Mouse (Mus musculus): ENCODE measurements at regions not wholly inside any gene's neighbourhood (a gene's known extent, or its start where the extent isn't known, plus 50 kb on each side); places are given as distances from the start of the nearest gene placed in this dataset.

DNA sequence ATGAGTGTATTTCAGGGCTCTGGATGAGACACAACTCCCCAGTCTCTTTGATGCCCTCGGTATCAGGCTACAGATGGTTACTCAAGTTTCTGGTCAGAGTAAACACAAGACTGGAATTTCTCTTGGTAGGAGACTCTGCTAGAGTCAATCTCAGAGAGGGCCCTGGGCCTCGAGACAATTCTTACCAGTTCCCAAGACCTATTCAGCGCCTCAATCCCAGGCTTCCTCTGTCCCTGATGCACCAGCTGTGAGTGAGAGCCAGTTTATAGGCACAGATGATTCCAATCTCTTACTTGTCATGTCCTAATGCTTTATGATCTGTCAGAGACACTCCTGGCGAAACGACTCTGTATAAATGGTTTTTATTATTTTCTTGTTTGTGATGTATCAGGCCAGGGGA, 83.8 kb upstream of the Srd5a2 start:
- Histone ChIP-seq H3K27me3 (replicated peaks) (no peaks in the 10 kb centered on the region), H3K9me3 (replicated peaks; ENCODE audit: low read length) (no peaks in the 10 kb centered on the region), H3K4me1 (ENCODE audit: control insufficient read depth in 1 of 2, insufficient read depth in 2 of 2) (no peaks in the 10 kb centered on the region), H3K27ac (ENCODE audit: insufficient read depth, low read depth) (no peak overlapping the region), H3K4me3 (replicated peaks in 1 of 3; ENCODE audit: low read depth in 2 of 3, low read length in 2 of 3, poor library complexity in 1 of 3) (no peak overlapping the region), H3K4me2 (ENCODE audit: insufficient read depth, low read depth, poor library complexity, severe bottlenecking) (no peak overlapping the region), H3K9ac (ENCODE audit: insufficient read depth, low read depth) (no peak overlapping the region), H3K79me2 (replicated peaks; ENCODE audit: control insufficient read depth, extremely low read depth, insufficient read depth, poor library complexity, severe bottlenecking) (no peaks in the 10 kb centered on the region), H3K36me3 (replicated peaks in 1 of 2; ENCODE audit: control insufficient read depth in 1 of 2, insufficient read depth in 1 of 2, low read length in 1 of 2) (no peaks in the 10 kb centered on the region)
- TF ChIP-seq ZC3H11A (IDR thresholded peaks at IDR 0.05; ENCODE audit: low read depth, low read length) (no peak), PAX5 (IDR thresholded peaks at IDR 0.05; ENCODE audit: low read length) (no peak)
- dilution Hi-C loops (cut with MboI; ENCODE audit: extremely low pct_ligation_motif_present, extremely low pct_unique_long_range_greater_than_20kb, low sequenced_read_pairs) = no loop called here
- in situ Hi-C loops (cut with MboI; ENCODE audit: low pct_ligation_motif_present, low pct_unique_long_range_greater_than_20kb, low sequenced_read_pairs) = no loop called here
- no peak for DNase-seq (ENCODE audit: extremely low read depth)

GRCm38 (mm10) chr17:74122944-74123343, 75.2 kb upstream of the Srd5a2 start:
- in situ Hi-C loops (cut with MboI; ENCODE audit: low pct_ligation_motif_present, low pct_unique_long_range_greater_than_20kb, low sequenced_read_pairs) = no loop called here
- TF ChIP-seq JUN (IDR thresholded peaks at IDR 0.05; ENCODE audit: insufficient read depth, low read depth, low read length) (no peak), ZMIZ1 (IDR thresholded peaks at IDR 0.05; ENCODE audit: low read depth, low read length) (no peak), USF2 (conservative IDR thresholded peaks at IDR 0.05; ENCODE audit: low read depth, low read length) (no peak), MAZ (IDR thresholded peaks at IDR 0.05; ENCODE audit: low read depth, low read length) (no peak), ZC3H11A (IDR thresholded peaks at IDR 0.05; ENCODE audit: low read depth, low read length) (no peak), EP300 (IDR thresholded peaks at IDR 0.05; ENCODE audit: low read length) (no peak), TCF12 (IDR thresholded peaks at IDR 0.05; ENCODE audit: low read depth, low read length) (no peak), ELF1 (IDR thresholded peaks at IDR 0.05; ENCODE audit: low read depth, low read length) (no peak), SIN3A (IDR thresholded peaks at IDR 0.05; ENCODE audit: low read length) (no peak), BHLHE40 (IDR thresholded peaks at IDR 0.05; ENCODE audit: low read depth, low read length) (no peak), CHD2 (IDR thresholded peaks at IDR 0.05; ENCODE audit: low read length) (no peak), MYC (IDR thresholded peaks at IDR 0.05; ENCODE audit: low read depth, low read length) (no peak), CTCF (conservative IDR thresholded peaks at IDR 0.05 in 1 of 2, IDR thresholded peaks at IDR 0.05 in 1 of 2; ENCODE audit: low read depth in 2 of 2, low read length in 2 of 2) (no peak), MAFK (IDR thresholded peaks at IDR 0.05; ENCODE audit: insufficient replicate concordance, low read length) (no peak), NELFE (IDR thresholded peaks at IDR 0.05; ENCODE audit: low read depth, low read length) (no peak), UBTF (IDR thresholded peaks at IDR 0.05; ENCODE audit: low read depth, low read length) (no peak), ETS1 (conservative IDR thresholded peaks at IDR 0.05; ENCODE audit: low read depth, low read length) (no peak), CHD1 (IDR thresholded peaks at IDR 0.05; ENCODE audit: low read depth, low read length) (no peak), E2F4 (IDR thresholded peaks at IDR 0.05; ENCODE audit: insufficient replicate concordance, low read depth, low read length) (no peak)
- no peak overlapping the region for H3K9ac ChIP-seq (ENCODE audit: insufficient read depth, low read depth)
- no peak overlapping the region for H3K27ac ChIP-seq (ENCODE audit: insufficient read depth, low read depth)
- peaks cover 0 to 6% of the 10 kb centered on the region in 2 experiments; a peak in 1 of 4 replicates for H3K4me1 ChIP-seq (ENCODE audit: control insufficient read depth in 1 of 2, insufficient read depth in 2 of 2)
- dilution Hi-C loops (cut with MboI; ENCODE audit: extremely low pct_ligation_motif_present, extremely low pct_unique_long_range_greater_than_20kb, low sequenced_read_pairs) = no loop called here
- no peak overlapping the region for H3K4me3 ChIP-seq (replicated peaks in 1 of 3; ENCODE audit: low read depth in 2 of 3, low read length in 2 of 3, poor library complexity in 1 of 3)
- H3K79me2 ChIP-seq (replicated peaks; ENCODE audit: control insufficient read depth, extremely low read depth, insufficient read depth, poor library complexity, severe bottlenecking) = no peaks in the 10 kb centered on the region
- no peaks in the 10 kb centered on the region for H3K9me3 ChIP-seq (replicated peaks; ENCODE audit: low read length)
- no peaks in the 10 kb centered on the region for H3K36me3 ChIP-seq (replicated peaks in 1 of 2; ENCODE audit: control insufficient read depth in 1 of 2, insufficient read depth in 1 of 2, low read length in 1 of 2)
- H3K27me3 ChIP-seq (replicated peaks) = no peaks in the 10 kb centered on the region
- DNase-seq (ENCODE audit: extremely low read depth) = no peak
- H3K4me2 ChIP-seq (ENCODE audit: insufficient read depth, low read depth, poor library complexity, severe bottlenecking) = no peak overlapping the region

All from CH12.LX (cell line).